ENCODE assay signal across 17 mouse cellular contexts in the genomic region with DNA sequence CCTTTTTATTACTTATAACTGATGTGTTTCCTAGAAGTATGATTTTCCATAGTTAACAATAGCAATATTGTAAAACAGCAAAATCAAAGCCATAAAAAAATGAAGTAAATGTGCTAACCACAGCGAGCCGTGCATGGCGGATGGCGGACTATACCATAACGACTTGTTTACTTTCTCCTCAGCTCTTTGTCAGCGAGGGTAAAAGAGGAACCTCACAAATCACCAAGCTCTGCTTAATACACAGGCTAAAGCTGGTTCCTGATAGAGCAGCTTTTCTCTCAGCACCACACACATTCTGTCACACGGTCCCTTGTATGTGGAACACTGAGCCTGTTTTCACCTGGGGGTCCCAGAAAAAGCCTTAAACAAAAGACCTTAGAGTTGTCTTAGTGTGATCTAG.
"Had no signal": no experiment of that assay in that cellular context is flagged by ENCODE, and none has a peak within 500 bp of the region (broad histone marks: within the 10 kb centered on the region; RNA-seq: fewer than 3 reads in every experiment).

No protein-coding gene starts in this region.

- DNase-seq: kidney, adult 18-20 months; kidney, postnatal 10 days; kidney, postnatal 4 days; liver; liver, embryonic 13.5 days; liver, postnatal 0 days; lung, postnatal 14 days; right cerebral cortex, adult 18-20 months; right cerebral cortex, postnatal 25 days; thymus, postnatal 14 days had no signal

- H3K27ac ChIP-seq: layer of hippocampus, adult 2 months; left cerebral cortex, adult 2 months; limb, embryonic 12.5 days; liver, embryonic 13.5 days; lung, embryonic 15.5 days; macrophage; midbrain, embryonic 13.5 days; stomach, embryonic 15.5 days had no signal

- H3K4me3 ChIP-seq: layer of hippocampus, adult 2 months; left cerebral cortex, adult 2 months; limb, embryonic 12.5 days; liver, embryonic 13.5 days; lung, embryonic 15.5 days; midbrain, embryonic 13.5 days; stomach, embryonic 15.5 days had no signal

- ATAC-seq: liver, postnatal 0 days; midbrain, embryonic 13.5 days had no signal

- H3K4me1 ChIP-seq: liver, embryonic 13.5 days had no signal
